Mouse (Mus musculus) ES-Bruce4 (cell line): ENCODE measurements around the gene Psmc3.

Experiments
- CTCF ChIP-seq: IDR thresholded peaks from one replicate; pipeline ENCODE4 v1.8.1; 2011; ENCODE audit warnings: low read depth, low read length
- EP300 ChIP-seq: IDR thresholded peaks from 2 replicates; pipeline ENCODE4 v1.6.1; 2011; ENCODE audit warnings: low read depth, low read length; ENCODE audit not compliant: insufficient read depth
- POLR2A ChIP-seq: IDR thresholded peaks from one replicate; pipeline ENCODE4 v1.8.1; 2011; ENCODE audit warnings: low read length; ENCODE audit not compliant: insufficient read depth

DNA sequence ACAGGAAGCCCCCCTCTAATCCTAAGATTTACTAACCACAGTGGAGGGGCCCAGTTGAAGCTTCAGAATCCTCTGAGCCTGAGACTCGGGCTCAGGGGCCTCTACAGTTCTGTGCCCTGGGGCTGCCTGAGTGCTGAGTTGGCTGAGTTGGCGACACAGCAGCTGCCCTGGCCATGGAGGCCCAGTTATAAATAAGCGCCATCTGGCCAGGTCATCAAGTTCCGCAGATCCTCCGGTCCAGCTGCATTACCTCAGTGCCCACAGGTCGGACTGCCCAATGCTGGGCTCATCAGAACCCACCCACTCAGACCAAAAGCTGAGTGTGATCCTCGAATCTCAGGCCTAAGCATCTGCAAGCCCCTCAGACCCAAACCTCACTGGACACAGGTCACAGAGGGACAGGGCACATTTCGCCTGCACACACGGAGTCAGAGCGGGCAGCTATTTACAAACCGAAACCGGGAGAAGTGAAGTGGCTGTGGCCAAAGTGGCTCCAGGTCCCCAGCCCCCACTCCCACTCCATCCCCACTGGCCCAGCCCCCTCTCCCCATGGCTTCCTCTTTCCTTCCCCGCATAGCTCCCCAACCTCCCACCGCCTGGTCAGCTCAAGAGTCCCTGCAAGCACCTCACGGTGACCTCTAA lies 30.5 kb downstream of the Psmc3 start:
- TF ChIP-seq CTCF (no peak), EP300 (no peak), POLR2A (no peak)
